Mouse (Mus musculus) limb, embryonic 13.5 days (tissue): ENCODE measurements at regions not wholly inside any gene's neighbourhood (a gene's known extent, or its start where the extent isn't known, plus 50 kb on each side); places are given as distances from the start of the nearest gene placed in this dataset.

Source experiments
- ATAC-seq: fragments of 200-750 bp; cut with Nextera tagmentation; 2 replicates; pipeline ENCODE4 v1.8.0; 2017; ENCODE audit warnings: low read depth, moderate number of reproducible peaks, moderate TSS enrichment; ENCODE audit not compliant: low FRiP score
- H3K27ac ChIP-seq: fragments of 300-500 bp; sonication (generic); 2 replicates; pipeline ENCODE4 v1.5.1; 2015; ENCODE audit warnings: inconsistent platforms, mild to moderate bottlenecking, moderate library complexity
- H3K27me3 ChIP-seq: fragments of 300-500 bp; sonication (generic); 2 replicates; pipeline ENCODE4 v1.6.1; 2015; ENCODE audit warnings: mild to moderate bottlenecking, inconsistent platforms
- H3K36me3 ChIP-seq: fragments of 300-500 bp; sonication (generic); 2 replicates; pipeline ENCODE4 v1.6.1; 2015; ENCODE audit warnings: inconsistent platforms, mild to moderate bottlenecking, moderate library complexity
- H3K4me1 ChIP-seq: fragments of 300-500 bp; sonication (generic); 2 replicates; pipeline ENCODE4 v1.6.1; 2015; ENCODE audit warnings: inconsistent platforms
- H3K4me2 ChIP-seq: fragments of 300-500 bp; sonication (generic); replicated peaks from 2 replicates; pipeline ENCODE4 v1.6.1; 2015; ENCODE audit warnings: inconsistent platforms, mild to moderate bottlenecking, moderate library complexity
- H3K4me3 ChIP-seq: fragments of 300-500 bp; sonication (generic); 2 replicates; pipeline ENCODE4 v1.5.1; 2015; ENCODE audit warnings: moderate library complexity, mild to moderate bottlenecking, inconsistent platforms
- H3K9ac ChIP-seq: fragments of 300-500 bp; sonication (generic); 2 replicates; pipeline ENCODE4 v1.6.1; 2015; ENCODE audit warnings: mild to moderate bottlenecking, inconsistent platforms
- H3K9me3 ChIP-seq: fragments of 300-500 bp; sonication (generic); 2 replicates; pipeline ENCODE4 v1.6.1; 2016; ENCODE audit warnings: inconsistent platforms
- WGBS: fragments of 180-500 bp; shearing (Covaris S2); methylation state at CpG from one replicate; pipeline ENCODE4 v1.1.7; 2015; 5-methylcytosine and 5-hydroxymethylcytosine counted together

DNA sequence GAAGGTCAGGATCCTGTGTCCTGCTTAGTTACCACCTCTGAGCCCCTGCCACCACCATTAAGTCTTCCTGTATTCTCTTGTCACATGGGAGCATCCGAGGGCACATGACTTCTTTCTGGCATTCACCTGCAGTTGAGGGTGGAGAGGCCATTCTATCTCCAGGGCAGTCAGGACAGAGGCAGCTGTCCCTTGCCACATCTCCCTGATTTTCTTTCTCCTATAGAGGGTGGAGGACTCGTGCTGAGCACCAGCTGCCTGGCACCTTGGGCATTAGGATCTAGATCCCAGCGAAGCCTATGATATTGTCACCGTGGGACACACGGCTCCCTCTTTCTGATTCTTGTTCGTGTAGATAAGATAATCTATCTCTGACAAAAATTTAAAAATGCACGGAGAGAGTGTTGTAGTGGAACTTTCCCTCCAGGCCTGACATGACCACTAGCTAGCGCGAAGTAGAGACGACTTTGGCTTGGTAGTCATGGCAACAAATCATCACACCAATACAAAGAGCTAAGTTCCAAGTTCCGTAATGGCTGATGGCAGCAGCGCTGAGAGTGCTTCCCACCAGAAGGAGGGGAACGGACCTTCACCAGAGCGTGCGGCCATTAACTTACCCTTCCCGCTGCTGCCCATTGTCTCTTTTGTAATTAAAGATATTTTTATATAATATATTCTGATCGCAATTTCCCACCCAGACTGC is 137.7 kb downstream of the Ipmk start:
- Histone ChIP-seq H3K4me3 (no peak overlapping the region), H3K27me3 (no peaks in the 10 kb centered on the region), H3K36me3 (no peaks in the 10 kb centered on the region), H3K9ac (no peak overlapping the region), H3K9me3 (0 out of 2 replicates have a peak, but pooled peaks cover 3% of the 10 kb centered on the region), H3K27ac (no peak overlapping the region), H3K4me1 (no peaks in the 10 kb centered on the region), H3K4me2 (no peak overlapping the region)
- WGBS, result 80% methylated on average over 17 of the region's 17 CpGs
- ATAC-seq, result no peak

GRCm38 (mm10) chr10:71489791-71490190 is 142.2 kb downstream of the Ipmk start:
- no peak for ATAC-seq
- H3K27me3 ChIP-seq, result no peaks in the 10 kb centered on the region
- no peaks in the 10 kb centered on the region for H3K4me1 ChIP-seq
- H3K4me3 ChIP-seq, result no peak overlapping the region
- H3K27ac ChIP-seq, result no peak overlapping the region
- no peaks in the 10 kb centered on the region for H3K9me3 ChIP-seq
- 91% methylated on average over 7 of the region's 7 CpGs for WGBS
- no peak overlapping the region for H3K4me2 ChIP-seq
- H3K36me3 ChIP-seq, result no peaks in the 10 kb centered on the region
- H3K9ac ChIP-seq, result no peak overlapping the region

DNA sequence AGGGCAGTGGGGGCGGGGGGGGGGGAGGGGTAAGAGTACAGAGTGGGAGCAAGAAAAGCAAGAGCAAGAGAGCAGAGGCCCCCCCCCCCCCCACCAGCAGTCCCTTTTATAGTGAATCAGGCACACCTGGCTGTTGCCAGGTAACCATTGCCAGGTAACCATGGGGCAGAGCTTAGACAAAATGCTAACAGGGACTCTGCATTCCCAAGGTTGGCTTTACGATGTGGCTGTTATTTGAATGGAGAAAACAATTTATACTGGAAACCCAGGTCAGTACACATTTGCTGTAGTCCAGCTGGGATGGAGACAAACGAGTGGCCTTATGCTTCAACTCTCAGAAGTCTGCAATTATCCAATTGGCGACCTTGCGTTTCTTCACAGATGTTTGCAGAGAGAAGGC is 154.5 kb downstream of the Ipmk start:
- H3K4me3 ChIP-seq, result no peak overlapping the region
- no peak overlapping the region for H3K9ac ChIP-seq
- H3K36me3 ChIP-seq, result no peaks in the 10 kb centered on the region
- no peak overlapping the region for H3K27ac ChIP-seq
- no peak overlapping the region for H3K4me2 ChIP-seq
- no peaks in the 10 kb centered on the region for H3K4me1 ChIP-seq
- ATAC-seq, result no peak
- no peaks in the 10 kb centered on the region for H3K27me3 ChIP-seq
- H3K9me3 ChIP-seq, result no peaks in the 10 kb centered on the region
- WGBS, result 24% methylated on average over 4 of the region's 5 CpGs

DNA sequence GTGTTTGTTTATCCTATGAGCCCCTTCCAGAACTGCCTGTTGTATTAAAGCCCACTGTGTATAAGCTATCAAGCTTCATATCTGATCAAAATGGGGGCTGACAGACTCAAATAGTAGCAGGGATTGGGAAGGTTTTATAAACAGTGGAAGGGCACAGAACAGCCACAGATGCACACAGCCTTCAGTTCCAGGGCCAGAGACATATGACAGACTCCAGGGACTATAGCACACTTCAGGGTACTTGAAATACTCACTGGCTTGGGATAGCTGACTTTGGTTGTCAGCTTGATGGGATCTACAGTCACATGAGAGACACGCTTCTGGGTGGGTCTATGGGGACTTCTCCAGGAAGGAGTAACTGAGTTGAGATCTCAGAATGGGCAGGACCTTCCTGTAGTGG is 156.7 kb downstream of the Ipmk start:
- H3K4me3 ChIP-seq, result no peak overlapping the region
- H3K9ac ChIP-seq, result no peak overlapping the region
- H3K9me3 ChIP-seq, result no peaks in the 10 kb centered on the region
- H3K4me2 ChIP-seq, result no peak overlapping the region
- H3K4me1 ChIP-seq, result no peaks in the 10 kb centered on the region
- no peak for ATAC-seq
- H3K36me3 ChIP-seq, result no peaks in the 10 kb centered on the region
- H3K27ac ChIP-seq, result no peak overlapping the region
- WGBS, result 85% methylated on average over 1 of the region's 1 CpGs
- no peaks in the 10 kb centered on the region for H3K27me3 ChIP-seq

DNA sequence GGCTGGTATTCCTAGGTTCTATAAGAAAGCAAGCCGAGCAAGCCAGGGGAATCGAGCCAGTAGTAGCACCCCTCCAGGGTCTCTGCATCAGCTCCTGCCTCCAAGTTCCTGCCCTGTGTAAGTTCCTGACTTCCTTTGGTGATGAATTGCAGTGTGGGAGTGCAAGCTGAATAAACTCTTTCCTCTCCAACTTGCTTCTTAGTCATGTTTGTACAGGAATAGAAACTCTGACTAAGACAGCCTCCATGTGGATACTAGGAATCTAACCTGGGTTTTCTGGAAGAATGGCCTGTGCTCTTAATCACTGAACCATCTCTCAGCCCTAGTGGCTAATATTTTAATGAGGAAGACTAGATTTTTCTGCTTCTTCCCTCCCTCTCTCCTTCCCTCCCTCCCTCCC is 177.7 kb downstream of the Ipmk start:
- Histone ChIP-seq H3K4me1 (no peaks in the 10 kb centered on the region), H3K4me3 (no peak overlapping the region), H3K4me2 (no peak overlapping the region), H3K9ac (no peak overlapping the region), H3K36me3 (no peaks in the 10 kb centered on the region), H3K27me3 (no peaks in the 10 kb centered on the region), H3K27ac (no peak overlapping the region), H3K9me3 (no peaks in the 10 kb centered on the region)
- WGBS, result 60% methylated on average over 2 of the region's 2 CpGs
- ATAC-seq, result no peak

DNA sequence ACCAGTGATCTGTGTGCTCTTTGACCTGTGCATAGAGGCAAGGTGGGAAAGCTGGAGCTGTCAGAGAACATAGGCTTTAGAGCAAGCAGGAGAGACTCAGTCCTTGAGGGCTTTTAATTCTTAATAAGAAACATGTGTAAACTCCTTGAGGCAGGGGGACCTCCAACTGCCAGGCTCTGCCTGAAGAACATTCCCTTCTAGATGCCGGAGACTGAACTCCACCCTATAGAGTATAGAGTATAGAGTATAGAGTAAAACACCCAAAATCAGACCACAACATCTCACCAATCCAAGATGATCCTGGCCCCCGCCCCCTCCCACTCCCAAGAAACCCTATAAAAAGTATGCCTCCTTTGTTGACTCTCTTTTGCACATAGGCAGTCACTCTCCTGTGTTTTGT is 186.2 kb downstream of the Ipmk start:
- WGBS, result 59% methylated on average over 2 of the region's 2 CpGs
- ATAC-seq, result peak; percentile 54; the same call in 1 of the 2 replicates

GRCm38 (mm10) chr10:71545489-71545888 is 197.9 kb downstream of the Ipmk start:
- Histone ChIP-seq H3K27ac (no peak overlapping the region), H3K9me3 (no peaks in the 10 kb centered on the region), H3K36me3 (no peaks in the 10 kb centered on the region), H3K9ac (no peak overlapping the region), H3K4me2 (no peak overlapping the region), H3K4me3 (no peak overlapping the region), H3K4me1 (no peaks in the 10 kb centered on the region), H3K27me3 (no peaks in the 10 kb centered on the region)
- ATAC-seq, result peak; percentile 71
- 69% methylated on average over 7 of the region's 7 CpGs for WGBS

More for the DNA sequence above, 186.2 kb downstream of the Ipmk start:
- no peak overlapping the region for H3K4me3 ChIP-seq
- H3K4me1 ChIP-seq, result peaks cover 7% of the 10 kb centered on the region
- H3K27me3 ChIP-seq, result no peaks in the 10 kb centered on the region
- no peak overlapping the region for H3K9ac ChIP-seq
- H3K27ac ChIP-seq, result no peak overlapping the region
- peaks cover 6% of the 10 kb centered on the region; the same call in 1 of the 2 replicates for H3K9me3 ChIP-seq
- H3K36me3 ChIP-seq, result no peaks in the 10 kb centered on the region
- H3K4me2 ChIP-seq, result no peak overlapping the region

DNA sequence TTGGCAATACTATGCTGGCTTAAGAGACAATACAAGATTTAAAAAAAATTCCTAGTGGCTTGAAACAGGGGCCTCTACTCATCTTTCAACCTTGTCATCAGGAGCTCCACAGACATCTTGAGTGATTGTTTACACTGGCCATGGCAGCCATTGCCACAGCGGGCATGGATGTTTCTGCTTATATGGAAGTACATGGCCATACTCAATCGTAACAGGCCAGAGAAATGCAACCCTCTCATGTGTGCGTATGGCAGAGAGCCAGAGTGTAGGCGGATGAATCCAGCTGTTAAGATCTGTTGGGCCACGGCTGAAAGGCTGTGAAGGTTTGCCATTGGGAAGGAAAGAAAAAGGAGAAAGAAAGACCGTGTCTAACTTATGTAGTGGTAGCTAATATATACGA is 198.9 kb downstream of the Ipmk start:
- Histone ChIP-seq H3K27me3 (no peaks in the 10 kb centered on the region), H3K4me3 (no peak overlapping the region), H3K9me3 (no peaks in the 10 kb centered on the region), H3K4me2 (no peak overlapping the region), H3K36me3 (no peaks in the 10 kb centered on the region), H3K9ac (no peak overlapping the region), H3K4me1 (no peaks in the 10 kb centered on the region), H3K27ac (no peak overlapping the region)
- ATAC-seq, result no peak
- 82% methylated on average over 7 of the region's 7 CpGs for WGBS

- no peaks in the 10 kb centered on the region for H3K36me3 ChIP-seq
- 93% methylated on average over 10 of the region's 10 CpGs for WGBS
- H3K27me3 ChIP-seq, result no peaks in the 10 kb centered on the region
- H3K4me3 ChIP-seq, result no peak overlapping the region
- no peaks in the 10 kb centered on the region for H3K4me1 ChIP-seq
- no peak overlapping the region for H3K9ac ChIP-seq
- H3K4me2 ChIP-seq, result no peak overlapping the region
- no peak overlapping the region for H3K27ac ChIP-seq
- peaks cover 4% of the 10 kb centered on the region; the same call in 1 of the 2 replicates for H3K9me3 ChIP-seq
- no peak for ATAC-seq
These were observed 236.2 kb downstream of the Ipmk start for GRCm38 (mm10) chr10:71583716-71584115.

GRCm38 (mm10) chr10:71598515-71598914 is 251.0 kb downstream of the Ipmk start:
- H3K4me2 ChIP-seq, result no peak overlapping the region
- H3K4me1 ChIP-seq, result no peaks in the 10 kb centered on the region
- H3K27me3 ChIP-seq, result no peaks in the 10 kb centered on the region
- no peak overlapping the region for H3K9ac ChIP-seq
- no peak overlapping the region for H3K27ac ChIP-seq
- no peaks in the 10 kb centered on the region for H3K36me3 ChIP-seq
- H3K4me3 ChIP-seq, result no peak overlapping the region
- 92% methylated on average over 6 of the region's 6 CpGs for WGBS
- no peak for ATAC-seq
- no peaks in the 10 kb centered on the region for H3K9me3 ChIP-seq

DNA sequence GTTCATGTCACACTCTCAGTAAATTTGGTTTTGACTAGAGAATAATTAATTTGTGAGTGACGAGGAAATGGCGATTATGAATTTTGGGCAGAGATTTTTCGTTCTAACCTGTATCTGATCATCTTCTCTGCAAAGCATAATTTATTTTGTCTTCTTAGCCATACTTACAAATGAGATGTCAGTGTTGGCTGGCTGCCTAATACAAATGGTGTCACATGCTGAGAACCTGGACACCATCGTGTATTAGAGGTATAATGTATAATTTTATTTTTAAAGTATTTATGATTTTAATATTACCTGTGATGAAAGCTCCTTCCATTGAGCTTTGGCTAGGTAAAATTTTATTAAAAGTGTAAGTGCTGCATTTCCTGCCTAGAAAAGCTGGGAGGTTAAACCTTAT is 266.2 kb downstream of the Ipmk start:
- Histone ChIP-seq H3K4me2 (no peak overlapping the region), H3K4me3 (no peak overlapping the region), H3K9me3 (no peaks in the 10 kb centered on the region), H3K27ac (no peak overlapping the region), H3K9ac (no peak overlapping the region), H3K4me1 (no peaks in the 10 kb centered on the region), H3K36me3 (no peaks in the 10 kb centered on the region), H3K27me3 (no peaks in the 10 kb centered on the region)
- no peak for ATAC-seq
- 83% methylated on average over 4 of the region's 4 CpGs for WGBS

DNA sequence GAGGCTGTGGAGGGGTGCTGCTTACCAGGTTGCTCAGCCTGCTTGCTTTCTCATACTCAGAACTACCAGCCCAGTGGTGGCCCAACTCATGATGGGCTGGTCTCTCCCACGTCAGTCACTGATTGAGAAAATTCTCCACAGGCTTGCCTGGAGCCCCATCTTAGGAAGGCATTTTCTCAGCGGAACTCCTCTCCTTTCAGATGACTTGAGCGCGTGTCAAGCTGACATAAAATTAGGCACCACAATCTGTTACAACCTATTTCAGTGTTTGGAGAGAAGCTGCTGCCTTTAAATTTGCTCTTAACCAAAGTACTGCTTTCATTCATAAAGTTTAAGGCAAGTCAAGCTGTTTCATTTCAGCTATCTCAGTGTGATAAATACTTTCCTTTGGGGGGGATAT is 269.6 kb downstream of the Ipmk start:
- Histone ChIP-seq H3K4me3 (no peak overlapping the region), H3K4me1 (no peaks in the 10 kb centered on the region), H3K4me2 (no peak overlapping the region), H3K9me3 (no peaks in the 10 kb centered on the region), H3K27me3 (no peaks in the 10 kb centered on the region), H3K36me3 (no peaks in the 10 kb centered on the region), H3K27ac (no peak overlapping the region), H3K9ac (no peak overlapping the region)
- 85% methylated on average over 4 of the region's 4 CpGs for WGBS
- ATAC-seq, result no peak

GRCm38 (mm10) chr10:71646071-71646470 is 298.5 kb downstream of the Ipmk start:
- H3K4me1 ChIP-seq, result no peaks in the 10 kb centered on the region
- WGBS, result 83% methylated on average over 3 of the region's 3 CpGs
- ATAC-seq, result no peak

More at GRCm38 (mm10) chr10:71646071-71646470, 298.5 kb downstream of the Ipmk start:
- H3K36me3 ChIP-seq, result no peaks in the 10 kb centered on the region
- H3K27me3 ChIP-seq, result no peaks in the 10 kb centered on the region
- no peak overlapping the region for H3K4me2 ChIP-seq
- H3K9me3 ChIP-seq, result peaks cover 2% of the 10 kb centered on the region; the same call in 1 of the 2 replicates
- no peak overlapping the region for H3K4me3 ChIP-seq
- H3K27ac ChIP-seq, result no peak overlapping the region
- H3K9ac ChIP-seq, result no peak overlapping the region
